Mouse (Mus musculus) olfactory bulb, adult 2 months (tissue): ENCODE results near the gene Rab20. TPM values are rescaled to one million over a fixed set of nuclear protein-coding genes. Genes with fewer than 3 reads are reported as not detected.

ENCODE experiments used
- H3K27ac ChIP-seq: fragments of 200-500 bp; 2 replicates; pipeline ENCODE4 v1.5.1; 2012; ENCODE audit warnings: low read depth, low read length; ENCODE audit not compliant: insufficient read depth
- H3K4me1 ChIP-seq: fragments of 200-500 bp; 2 replicates; pipeline ENCODE4 v1.6.1; 2012; ENCODE audit warnings: low read length; ENCODE audit not compliant: control insufficient read depth, insufficient read depth
- H3K4me3 ChIP-seq: fragments of 200-500 bp; 2 replicates; pipeline ENCODE4 v1.5.1; 2012; ENCODE audit warnings: mild to moderate bottlenecking, low read depth, low read length, moderate library complexity; ENCODE audit not compliant: insufficient read depth
- CTCF ChIP-seq: fragments of 200-500 bp; IDR thresholded peaks from 2 replicates; pipeline ENCODE4 v1.5.1; 2012; ENCODE audit warnings: low read depth, mild to moderate bottlenecking, low read length, moderate library complexity; ENCODE audit not compliant: insufficient read depth
- POLR2A ChIP-seq: fragments of 200-500 bp; IDR thresholded peaks from 2 replicates; pipeline ENCODE4 v1.6.1; 2012; ENCODE audit warnings: mild to moderate bottlenecking, low read depth, low read length, moderate library complexity; ENCODE audit not compliant: insufficient read depth
- WGBS: fragments of 180-500 bp; shearing (Covaris S2); methylation state at CpG from one replicate; pipeline ENCODE4 v1.1.7; 2018; 5-methylcytosine and 5-hydroxymethylcytosine counted together
- polyA plus RNA-seq: library from polyadenylated mRNA; stranded (reverse); fragments of >200 nt; gene quantifications from 2 replicates; pipeline ENCODE4 v1.2.4, GENCODE M21; 2012; ENCODE audit warnings: low replicate concordance; ENCODE audit not compliant: missing spikeins, insufficient read depth, insufficient read length

Rab20 gene
- polyA plus RNA-seq, 1 experiment, result not detected

- WGBS, result 66% methylated on average over 7 of the region's 7 CpGs
- Histone ChIP-seq H3K27ac (no peak overlapping the region), H3K4me3 (no peak overlapping the region), H3K4me1 (peaks cover 27% of the 10 kb centered on the region)
- TF ChIP-seq POLR2A (no peak), CTCF (no peak)
Measured at GRCm38 (mm10) chr8:11423091-11423490, 55.4 kb downstream of the Rab20 start.

DNA sequence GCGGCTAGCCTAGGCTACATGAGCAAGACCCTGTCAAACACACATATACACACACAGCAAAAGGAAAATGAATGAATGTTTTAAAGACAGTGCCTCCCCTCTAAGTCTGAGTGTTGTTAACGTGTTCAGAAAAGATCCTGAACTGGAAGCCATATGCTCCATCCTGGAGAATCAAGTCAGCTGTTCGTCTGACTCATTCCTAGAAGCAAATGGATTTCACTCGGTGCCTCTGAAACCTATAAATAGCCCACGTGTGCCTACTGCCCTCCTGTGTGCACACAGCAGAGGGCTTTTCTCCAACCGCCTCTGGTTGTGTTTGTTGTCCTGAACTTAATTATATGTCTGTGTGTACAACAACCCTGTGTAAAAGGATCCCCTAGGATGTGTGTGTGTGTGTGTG, 56.5 kb downstream of the Rab20 start:
- H3K27ac ChIP-seq, result peak overlapping the region; percentile 77
- no peak overlapping the region for H3K4me3 ChIP-seq
- H3K4me1 ChIP-seq, result peaks cover 27% of the 10 kb centered on the region
- no peak for TF ChIP-seq CTCF
- TF ChIP-seq POLR2A, result no peak
- 36% methylated on average over 6 of the region's 6 CpGs for WGBS

DNA sequence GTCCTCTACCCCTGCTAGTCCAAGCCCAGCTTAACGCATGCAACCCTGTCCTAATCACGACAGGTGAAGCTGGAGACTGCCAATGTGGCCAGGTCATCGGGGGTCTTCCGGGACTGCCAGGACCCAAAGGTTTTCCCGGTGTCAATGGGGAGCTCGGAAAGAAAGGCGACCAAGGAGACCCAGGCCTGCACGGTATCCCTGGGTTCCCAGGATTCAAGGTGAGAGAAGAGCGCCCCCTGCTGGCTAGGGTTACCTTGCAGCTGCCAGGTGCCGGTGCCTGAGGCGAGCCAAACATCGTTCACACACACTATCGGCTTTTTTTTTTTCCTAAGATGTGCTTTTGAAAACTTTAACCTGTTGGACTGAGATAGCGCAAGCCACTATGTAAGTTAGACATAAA, 57.4 kb downstream of the Rab20 start:
- Histone ChIP-seq H3K27ac (no peak overlapping the region), H3K4me3 (no peak overlapping the region), H3K4me1 (peaks cover 27% of the 10 kb centered on the region)
- WGBS, result 55% methylated on average over 14 of the region's 14 CpGs
- TF ChIP-seq CTCF (peak; percentile 75), POLR2A (no peak)

- peaks cover 31% of the 10 kb centered on the region for H3K4me1 ChIP-seq
- WGBS, result 16% methylated on average over 2 of the region's 2 CpGs
- H3K27ac ChIP-seq, result no peak overlapping the region
- peak; percentile 58 for TF ChIP-seq CTCF
- TF ChIP-seq POLR2A, result no peak
- H3K4me3 ChIP-seq, result no peak overlapping the region
Measured at GRCm38 (mm10) chr8:11419645-11420044, 58.9 kb downstream of the Rab20 start.

- WGBS, result 47% methylated on average over 6 of the region's 6 CpGs
- H3K4me3 ChIP-seq, result no peak overlapping the region
- peaks cover 35% of the 10 kb centered on the region for H3K4me1 ChIP-seq
- no peak overlapping the region for H3K27ac ChIP-seq
- TF ChIP-seq CTCF (no peak), POLR2A (no peak)
Measured at GRCm38 (mm10) chr8:11419232-11419631, 59.3 kb downstream of the Rab20 start.

GRCm38 (mm10) chr8:11417762-11418161, 60.7 kb downstream of the Rab20 start:
- WGBS, result 49% methylated on average over 13 of the region's 13 CpGs
- Histone ChIP-seq H3K4me1 (peaks cover 47% of the 10 kb centered on the region), H3K27ac (no peak overlapping the region), H3K4me3 (no peak overlapping the region)
- no peak for TF ChIP-seq CTCF
- TF ChIP-seq POLR2A, result no peak

DNA sequence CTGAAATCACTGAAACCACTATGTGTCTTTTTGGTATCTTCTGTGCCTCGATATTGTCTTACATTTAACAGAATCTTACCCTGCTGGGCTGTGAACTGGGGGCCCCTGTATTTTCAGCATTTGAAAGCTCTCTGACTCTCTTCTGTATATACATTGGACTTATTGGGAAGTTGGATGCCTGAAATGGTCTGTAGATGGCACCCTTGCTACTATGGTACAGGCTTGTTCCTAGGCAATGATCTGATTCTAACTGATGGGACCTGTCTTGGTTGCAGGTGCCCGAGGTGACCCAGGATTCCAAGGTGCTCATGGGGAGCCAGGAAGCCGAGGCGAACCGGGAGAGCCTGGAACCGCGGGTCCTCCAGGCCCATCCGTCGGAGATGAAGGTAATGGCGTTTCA, 63.4 kb downstream of the Rab20 start:
- TF ChIP-seq POLR2A (no peak), CTCF (no peak)
- Histone ChIP-seq H3K4me1 (peaks cover 45% of the 10 kb centered on the region), H3K27ac (peak overlapping the region; percentile 69), H3K4me3 (no peak overlapping the region)
- 88% methylated on average over 10 of the region's 10 CpGs for WGBS

DNA sequence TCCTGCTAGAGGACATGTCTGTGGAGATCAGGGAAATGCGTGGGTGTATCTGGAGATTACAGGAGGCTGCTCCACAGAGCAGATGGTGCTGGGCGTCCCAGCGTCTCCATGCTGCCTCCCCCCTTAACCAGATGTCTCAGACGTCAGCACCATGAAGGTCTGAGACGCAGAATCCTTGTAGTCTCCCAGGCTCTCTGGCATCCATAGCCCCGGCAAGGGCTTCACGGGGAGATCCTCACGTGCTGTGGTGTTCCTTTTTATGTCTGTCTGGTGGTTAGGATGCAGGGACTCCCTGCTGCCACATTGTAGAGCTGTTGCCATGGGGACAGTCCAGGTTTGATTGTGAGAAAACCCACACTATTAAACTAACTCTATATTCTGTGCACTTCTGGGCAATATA, 64.2 kb downstream of the Rab20 start:
- TF ChIP-seq CTCF (no peak), POLR2A (no peak)
- Histone ChIP-seq H3K27ac (peak overlapping the region; percentile 69), H3K4me3 (no peak overlapping the region), H3K4me1 (peaks cover 44% of the 10 kb centered on the region)
- 27% methylated on average over 8 of the region's 8 CpGs for WGBS

DNA sequence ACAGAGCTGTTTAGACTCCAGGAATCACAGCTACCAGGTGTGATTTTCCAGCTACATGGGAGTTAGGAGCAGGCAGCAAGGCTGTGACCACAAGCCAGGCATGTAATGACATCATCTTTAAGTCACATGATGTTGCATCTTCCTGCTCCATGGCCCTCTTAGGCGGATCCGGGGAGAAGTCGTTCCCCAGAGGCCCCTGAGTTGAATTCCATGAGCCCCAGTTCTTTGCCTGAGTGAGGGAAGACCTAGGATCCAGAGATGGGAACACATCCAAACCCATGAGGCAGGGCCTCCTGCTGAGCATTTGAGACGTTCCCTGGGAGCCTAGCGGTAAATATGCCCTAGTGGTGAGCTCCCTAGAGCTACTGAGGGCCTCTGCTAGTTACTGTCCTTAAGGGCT, 66.1 kb downstream of the Rab20 start:
- H3K27ac ChIP-seq, result no peak overlapping the region

DNA sequence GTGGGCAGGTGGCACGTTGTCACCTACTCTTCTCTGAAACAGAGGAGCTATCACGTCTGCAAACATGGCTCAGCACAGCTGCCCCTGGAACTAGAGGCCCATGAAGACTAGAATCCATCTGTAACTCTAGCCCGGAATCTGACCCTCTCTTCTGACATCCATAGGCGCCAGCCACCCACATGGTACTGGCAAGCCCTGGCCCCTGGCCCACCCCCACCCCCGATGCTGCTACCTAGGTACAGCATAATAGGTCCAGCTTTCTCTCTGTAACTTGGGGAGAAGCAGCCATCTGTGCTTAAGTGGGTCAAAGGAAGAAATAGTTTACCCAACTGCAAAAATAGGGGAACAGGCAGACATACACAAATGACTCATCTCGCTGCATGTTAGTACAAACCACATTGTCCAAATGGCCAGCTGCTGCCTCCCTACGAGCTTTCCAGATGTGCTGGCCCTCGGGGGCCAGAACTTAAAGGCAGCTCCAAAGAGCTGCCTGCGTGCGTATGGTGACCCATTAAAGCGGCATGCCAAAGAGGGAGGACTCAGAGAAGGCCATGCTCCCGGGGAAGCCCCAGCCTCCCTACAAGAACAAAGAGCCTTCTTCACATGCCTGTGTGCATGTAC, 66.9 kb downstream of the Rab20 start:
- H3K27ac ChIP-seq, result no peak overlapping the region
- 52% methylated on average over 12 of the region's 12 CpGs for WGBS
- H3K4me1 ChIP-seq, result peaks cover 37% of the 10 kb centered on the region
- TF ChIP-seq CTCF, result no peak
- no peak for TF ChIP-seq POLR2A
- no peak overlapping the region for H3K4me3 ChIP-seq

More for the DNA sequence above, 66.1 kb downstream of the Rab20 start:
- Histone ChIP-seq H3K4me3 (no peak overlapping the region), H3K4me1 (peaks cover 33% of the 10 kb centered on the region)
- TF ChIP-seq POLR2A (no peak), CTCF (no peak)
- WGBS, result 43% methylated on average over 5 of the region's 5 CpGs
